Mouse (Mus musculus): ENCODE data around the gene Slc43a3.

DNA sequence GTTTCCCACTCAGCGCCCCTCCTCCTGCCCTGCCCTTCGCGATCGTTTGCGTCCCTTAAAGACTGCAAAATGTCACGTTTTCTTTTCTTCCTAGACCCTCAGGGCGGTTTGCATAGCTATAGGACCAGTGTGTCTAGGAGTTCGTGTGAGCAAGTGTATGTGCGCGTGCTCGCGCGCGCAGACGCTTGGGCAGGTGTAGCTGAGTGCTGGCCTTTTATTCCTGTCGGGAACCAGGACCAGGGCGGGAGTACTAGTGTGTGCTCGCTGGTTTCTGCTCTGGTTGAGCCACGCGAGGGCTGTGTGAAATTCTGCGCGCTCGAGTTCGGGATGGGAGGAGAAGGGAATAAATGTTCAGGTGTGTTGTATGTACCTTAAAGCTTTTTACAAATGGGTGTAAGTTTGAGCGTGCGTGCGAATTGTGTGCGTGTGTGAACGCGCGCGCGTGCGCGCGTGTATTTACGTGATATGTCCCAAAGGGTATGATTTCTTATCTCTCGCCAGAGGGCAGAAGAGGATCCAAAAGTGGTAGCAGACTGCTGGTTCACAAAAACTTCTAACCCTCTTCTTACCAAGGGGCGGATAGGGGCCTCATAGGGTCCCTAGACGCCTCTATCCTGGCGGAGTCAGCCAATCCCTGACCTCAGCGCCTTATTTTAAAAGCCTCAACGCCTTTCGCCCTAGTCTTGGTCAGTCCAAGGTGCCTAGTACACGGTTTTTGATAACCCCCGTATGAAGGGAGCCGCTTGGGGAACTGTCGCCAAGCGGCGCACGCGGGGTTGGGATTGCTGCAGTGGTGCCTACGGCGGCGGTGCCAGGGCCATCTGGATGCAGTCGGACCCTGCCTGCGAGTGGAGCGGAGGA, 48.7 kb upstream of the Slc43a3 start:
- TF ChIP-seq POLR2A (IDR thresholded peaks at IDR 0.05; ENCODE audit: low read depth, low read length): no peak
- TF ChIP-seq CTCF (IDR thresholded peaks at IDR 0.05; ENCODE audit: borderline replicate concordance, insufficient read depth, low read length): no peak
